Mouse (Mus musculus): ENCODE results near the gene Pde10a.

DNA sequence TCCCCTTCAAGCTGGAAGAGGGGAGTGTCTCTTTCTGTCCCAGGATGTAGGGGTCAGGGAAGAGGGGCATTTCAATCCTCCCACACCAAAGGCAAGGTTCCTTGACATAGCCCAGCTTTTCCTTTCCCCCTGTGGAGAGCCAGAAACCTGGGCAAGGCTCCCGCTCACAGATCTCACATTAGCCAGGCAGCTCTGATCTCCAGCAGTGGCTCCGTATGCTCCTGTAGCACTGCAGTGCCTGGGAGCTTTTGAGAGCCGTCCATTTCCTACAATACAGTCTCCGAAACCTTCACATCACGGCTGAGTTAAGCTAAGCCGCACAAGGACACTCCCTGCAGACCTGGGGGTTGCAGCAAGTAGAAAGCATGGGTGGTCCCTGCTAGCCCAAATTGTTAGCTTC, 29.0 kb downstream of the Pde10a start:
- no peak for TF ChIP-seq POLR2A (IDR thresholded peaks at IDR 0.05; ENCODE audit: insufficient read length, low read depth)
- TF ChIP-seq POLR2AphosphoS2 (IDR thresholded peaks at IDR 0.05; ENCODE audit: insufficient read length, low read depth) = no peak
- no peak for TF ChIP-seq MAX (IDR thresholded peaks at IDR 0.05; ENCODE audit: low read depth)
- TF ChIP-seq MYOG (IDR thresholded peaks at IDR 0.05; ENCODE audit: control insufficient read depth in 1 of 3, insufficient read depth in 1 of 3, insufficient read length in 2 of 3, low read depth in 2 of 3) = no peak
- no peak for TF ChIP-seq USF1 (IDR thresholded peaks at IDR 0.05; ENCODE audit: low read depth)
- no peak for TF ChIP-seq SRF (IDR thresholded peaks at IDR 0.05; ENCODE audit: control insufficient read depth, insufficient read length, low read depth)
- no peak for TF ChIP-seq TCF12 (IDR thresholded peaks at IDR 0.05; ENCODE audit: insufficient read depth, poor library complexity, severe bottlenecking)
- no peak for TF ChIP-seq CEBPB (IDR thresholded peaks at IDR 0.05; ENCODE audit: insufficient read depth, poor library complexity, severe bottlenecking)

Data from myocyte (in vitro differentiated cells).